Mouse (Mus musculus): Measurements from ENCODE around the gene Zbtb7a.

GRCm38 (mm10) chr10:81140005-81140404, 5.0 kb downstream of the Zbtb7a start:
- TF ChIP-seq GATA1 (IDR thresholded peaks at IDR 0.05; ENCODE audit: borderline replicate concordance, low read length), result no peak
- TF ChIP-seq FLI1 (IDR thresholded peaks at IDR 0.05; ENCODE audit: low read length), result no peak

Data from megakaryocyte, embryonic 14.5 days (primary cell).